Mouse (Mus musculus): ENCODE data around the gene Olfr453. TPM values are rescaled to one million over a fixed set of nuclear protein-coding genes. Genes with fewer than 3 reads are reported as not detected.
A peak's percentile ranks its signal among the peaks of the same experiment; 100 is the strongest.

Gene Olfr453
- not detected in 2 replicates for polyA plus RNA-seq (2015; fragmentation: Nextera tagmentation; extraction: Ambion mirVana)

DNA sequence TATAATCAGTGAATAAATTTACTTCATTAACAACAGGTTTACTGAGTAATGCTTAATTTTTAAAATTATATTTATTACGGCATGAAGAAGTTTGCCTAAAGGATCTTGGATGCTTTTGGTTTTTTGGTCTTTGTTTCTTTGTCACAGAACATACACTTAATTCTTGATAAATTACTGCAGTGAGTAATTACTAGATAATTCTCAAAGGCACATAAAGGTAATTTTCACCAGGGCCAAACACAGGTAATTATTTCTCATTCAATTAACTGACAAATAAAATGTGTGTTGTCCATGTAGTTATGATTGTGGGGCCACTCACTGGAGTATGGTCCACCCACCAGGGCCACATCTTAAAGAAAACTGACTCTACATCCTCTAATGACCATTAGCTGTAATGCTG is at the start of gene Olfr453:
Olfr453 (plus strand) TSS at position 301 of the 400 bp plus-strand sequence.
- Histone ChIP-seq H3K36me3 (no peaks in the 10 kb centered on the region), H3K4me1 (replicated peaks) (no peaks in the 10 kb centered on the region), H3K4me3 (replicated peaks) (no peak within 1 kb of the TSS), H3K27me3 (no peaks in the 10 kb centered on the region), H3K27ac (no peak within 1 kb of the TSS), H3K4me2 (replicated peaks) (no peak within 1 kb of the TSS), H3K9ac (replicated peaks) (no peak within 1 kb of the TSS), H3K9me3 (no peaks in the 10 kb centered on the region)
- WGBS, result 98% methylated on average over 1 of the region's 1 CpGs
- ATAC-seq, result no peak

DNA sequence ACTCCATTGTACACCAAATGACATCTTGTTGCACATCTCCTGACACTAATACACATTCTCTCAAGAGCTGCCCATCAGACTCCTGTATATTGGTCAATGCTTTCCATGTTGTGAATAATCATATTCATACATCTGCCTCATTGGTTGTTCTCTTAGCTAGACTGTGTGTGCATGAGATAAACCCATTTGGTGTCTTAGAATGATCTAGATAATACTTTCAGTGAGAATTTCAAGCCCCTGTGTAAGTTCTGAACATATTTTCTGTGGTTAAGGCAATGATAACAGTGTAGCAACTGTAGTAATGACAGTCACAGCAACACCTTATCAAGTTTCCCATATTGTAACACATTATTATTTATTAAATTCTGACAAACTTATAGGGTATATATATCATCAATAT is 49.4 kb upstream of the Olfr453 start:
- H3K27ac ChIP-seq, result no peak overlapping the region
- peaks cover 35% of the 10 kb centered on the region for H3K4me1 ChIP-seq (replicated peaks)
- no peak overlapping the region for H3K4me2 ChIP-seq (replicated peaks)
- H3K27me3 ChIP-seq, result no peaks in the 10 kb centered on the region
- H3K9me3 ChIP-seq, result no peaks in the 10 kb centered on the region
- peaks cover 29% of the 10 kb centered on the region for H3K36me3 ChIP-seq
- no peak overlapping the region for H3K4me3 ChIP-seq (replicated peaks)
- H3K9ac ChIP-seq (replicated peaks), result no peak overlapping the region
- ATAC-seq, result no peak

DNA sequence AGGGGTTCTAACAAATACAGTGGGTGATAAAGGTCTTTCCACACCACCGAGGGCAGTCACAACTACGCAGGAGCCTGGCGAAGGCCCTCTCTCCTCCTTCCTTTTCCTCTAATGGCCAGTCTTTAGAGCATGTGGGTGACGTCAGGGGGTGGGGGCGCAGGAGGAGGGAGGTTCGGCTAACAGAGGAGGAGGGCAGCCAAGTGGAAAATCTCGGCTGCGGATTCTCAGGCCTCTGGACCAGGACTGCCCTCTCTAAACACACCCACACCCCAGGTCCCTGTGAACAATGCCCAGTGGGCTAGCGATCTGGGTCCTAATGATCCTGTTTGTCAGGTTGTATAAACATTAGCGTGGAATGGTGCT is 47.0 kb upstream of the Olfr453 start:
- peak overlapping the region; percentile 76 for H3K4me2 ChIP-seq (replicated peaks)
- H3K9ac ChIP-seq (replicated peaks), result peak overlapping the region; percentile 94
- peaks cover 38% of the 10 kb centered on the region for H3K4me1 ChIP-seq (replicated peaks)
- H3K27ac ChIP-seq, result peak overlapping the region; percentile 98
- ATAC-seq, result peak; percentile 84
- no peaks in the 10 kb centered on the region for H3K9me3 ChIP-seq
- WGBS, result 0% methylated on average over 10 of the region's 10 CpGs
- H3K36me3 ChIP-seq, result peaks cover 14% of the 10 kb centered on the region
- peak overlapping the region; percentile 73 for H3K4me3 ChIP-seq (replicated peaks)
- H3K27me3 ChIP-seq, result no peaks in the 10 kb centered on the region

GRCm38 (mm10) chr6:42692517-42693190 is 46.5 kb upstream of the Olfr453 start:
- Histone ChIP-seq H3K27me3 (no peaks in the 10 kb centered on the region), H3K36me3 (peaks cover 13% of the 10 kb centered on the region), H3K4me3 (replicated peaks) (peak overlapping the region; percentile 73), H3K27ac (peak overlapping the region; percentile 98), H3K4me1 (replicated peaks) (peaks cover 38% of the 10 kb centered on the region), H3K4me2 (replicated peaks) (peak overlapping the region; percentile 76), H3K9me3 (no peaks in the 10 kb centered on the region), H3K9ac (replicated peaks) (peak overlapping the region; percentile 94)
- under 1% methylated on average over 32 of the region's 32 CpGs for WGBS
- ATAC-seq, result peak; percentile 93

GRCm38 (mm10) chr6:42709291-42710211 is 29.6 kb upstream of the Olfr453 start, which contains the start of gene Tcaf1:
TSS of gene Tcaf1 (minus strand) at chr6:42710088.
- ATAC-seq, result peak; percentile 100
- peak within 1 kb of the TSS; percentile 70 for H3K4me2 ChIP-seq (replicated peaks)
- H3K27ac ChIP-seq, result peak within 1 kb of the TSS; percentile 98
- no peaks in the 10 kb centered on the region for H3K27me3 ChIP-seq
- H3K9ac ChIP-seq (replicated peaks), result peak within 1 kb of the TSS; percentile 96
- 1% methylated on average over 28 of the region's 28 CpGs for WGBS
- H3K4me1 ChIP-seq (replicated peaks), result peaks cover 29% of the 10 kb centered on the region
- no peaks in the 10 kb centered on the region for H3K9me3 ChIP-seq
- no peaks in the 10 kb centered on the region for H3K36me3 ChIP-seq
- peak within 1 kb of the TSS; percentile 83 for H3K4me3 ChIP-seq (replicated peaks)

GRCm38 (mm10) chr6:42714668-42715067 is 24.5 kb upstream of the Olfr453 start:
- Histone ChIP-seq H3K27me3 (no peaks in the 10 kb centered on the region), H3K4me2 (replicated peaks) (no peak overlapping the region), H3K4me1 (replicated peaks) (peaks cover 7% of the 10 kb centered on the region; the same call in 1 of the 2 replicates), H3K36me3 (no peaks in the 10 kb centered on the region), H3K4me3 (replicated peaks) (no peak overlapping the region), H3K9me3 (no peaks in the 10 kb centered on the region), H3K9ac (replicated peaks) (no peak overlapping the region), H3K27ac (no peak overlapping the region)
- 72% methylated on average over 8 of the region's 8 CpGs for WGBS
- no peak for ATAC-seq

DNA sequence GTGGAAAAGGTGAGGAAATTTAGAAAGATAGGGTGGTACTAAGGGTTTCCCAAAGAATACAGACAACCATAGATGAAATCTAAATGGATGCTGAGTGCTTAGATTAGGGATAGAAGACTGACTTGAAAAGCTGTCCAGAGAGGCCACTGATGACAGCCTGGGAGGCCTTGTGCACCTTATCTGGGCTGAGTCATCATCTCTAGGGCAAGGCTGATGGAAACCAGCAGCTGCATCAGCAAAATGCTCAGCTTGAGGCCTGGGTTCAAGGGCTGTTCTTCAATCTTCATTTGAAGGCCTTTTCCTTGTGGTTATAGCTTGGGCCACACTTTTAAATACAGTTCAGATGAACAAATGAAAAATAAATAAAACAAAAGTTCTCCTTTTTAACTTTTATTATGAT is 21.2 kb upstream of the Olfr453 start:
- no peak for ATAC-seq
- H3K4me2 ChIP-seq (replicated peaks), result no peak overlapping the region
- no peaks in the 10 kb centered on the region for H3K27me3 ChIP-seq
- H3K27ac ChIP-seq, result no peak overlapping the region
- no peak overlapping the region for H3K9ac ChIP-seq (replicated peaks)
- H3K9me3 ChIP-seq, result no peaks in the 10 kb centered on the region
- no peaks in the 10 kb centered on the region for H3K36me3 ChIP-seq
- no peak overlapping the region for H3K4me3 ChIP-seq (replicated peaks)
- H3K4me1 ChIP-seq (replicated peaks), result peaks cover 5% of the 10 kb centered on the region; the same call in 1 of the 2 replicates

- ATAC-seq, result no peak
- H3K27ac ChIP-seq, result no peak overlapping the region
- no peaks in the 10 kb centered on the region for H3K27me3 ChIP-seq
- H3K9me3 ChIP-seq, result no peaks in the 10 kb centered on the region
- no peaks in the 10 kb centered on the region for H3K4me1 ChIP-seq (replicated peaks)
- 81% methylated on average over 5 of the region's 5 CpGs for WGBS
- H3K4me3 ChIP-seq (replicated peaks), result no peak overlapping the region
- H3K4me2 ChIP-seq (replicated peaks), result no peak overlapping the region
- H3K9ac ChIP-seq (replicated peaks), result no peak overlapping the region
- H3K36me3 ChIP-seq, result no peaks in the 10 kb centered on the region
Measured at GRCm38 (mm10) chr6:42742303-42742702, 3.1 kb downstream of the Olfr453 start.

GRCm38 (mm10) chr6:42747846-42748245 is 8.7 kb downstream of the Olfr453 start:
- Histone ChIP-seq H3K27ac (no peak overlapping the region), H3K4me1 (replicated peaks) (no peaks in the 10 kb centered on the region), H3K9me3 (no peaks in the 10 kb centered on the region), H3K27me3 (no peaks in the 10 kb centered on the region), H3K9ac (replicated peaks) (no peak overlapping the region), H3K36me3 (no peaks in the 10 kb centered on the region), H3K4me3 (replicated peaks) (no peak overlapping the region), H3K4me2 (replicated peaks) (no peak overlapping the region)
- no peak for ATAC-seq

GRCm38 (mm10) chr6:42756104-42756503 is 16.9 kb downstream of the Olfr453 start, which contains the start of gene Olfr38:
TSS of gene Olfr38 (plus strand) at chr6:42756404.
- ATAC-seq, result no peak
- Histone ChIP-seq H3K27ac (no peak within 1 kb of the TSS), H3K4me1 (replicated peaks) (no peaks in the 10 kb centered on the region), H3K4me2 (replicated peaks) (no peak within 1 kb of the TSS), H3K36me3 (no peaks in the 10 kb centered on the region), H3K9me3 (no peaks in the 10 kb centered on the region), H3K9ac (replicated peaks) (no peak within 1 kb of the TSS), H3K27me3 (no peaks in the 10 kb centered on the region), H3K4me3 (replicated peaks) (no peak within 1 kb of the TSS)
- 66% methylated on average over 1 of the region's 1 CpGs for WGBS

GRCm38 (mm10) chr6:42777066-42777465 is 37.9 kb downstream of the Olfr453 start:
- H3K27me3 ChIP-seq, result no peaks in the 10 kb centered on the region
- H3K4me1 ChIP-seq (replicated peaks), result no peaks in the 10 kb centered on the region
- H3K9ac ChIP-seq (replicated peaks), result no peak overlapping the region
- H3K4me2 ChIP-seq (replicated peaks), result no peak overlapping the region
- H3K36me3 ChIP-seq, result no peaks in the 10 kb centered on the region
- H3K4me3 ChIP-seq (replicated peaks), result no peak overlapping the region
- ATAC-seq, result no peak
- H3K9me3 ChIP-seq, result no peaks in the 10 kb centered on the region
- WGBS, result 91% methylated on average over 1 of the region's 1 CpGs
- no peak overlapping the region for H3K27ac ChIP-seq

DNA sequence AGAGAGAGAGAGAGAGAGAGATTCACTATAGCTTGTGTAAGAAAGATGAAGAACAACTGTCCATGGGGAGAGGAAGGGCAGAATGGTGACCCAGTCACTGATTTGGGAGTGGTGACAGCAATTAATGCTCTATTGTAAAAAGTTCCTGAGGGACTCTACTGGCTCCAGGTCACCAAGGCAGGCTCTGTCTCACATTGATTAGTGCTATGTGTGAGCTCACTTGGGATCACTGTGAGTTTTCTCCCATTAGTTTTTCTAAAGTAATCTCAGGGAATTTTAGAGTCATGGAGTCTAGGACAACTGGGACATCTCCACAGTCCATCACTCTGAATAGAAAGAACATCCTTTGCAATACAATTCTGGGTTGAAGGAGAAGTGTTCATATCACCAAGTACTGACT is 45.6 kb downstream of the Olfr453 start, which contains the start of gene Olfr452:
Olfr452 (plus strand) TSS at position 301 of the 400 bp plus-strand sequence.
- ATAC-seq, result no peak
- H3K9ac ChIP-seq (replicated peaks), result no peak within 1 kb of the TSS
- H3K4me1 ChIP-seq (replicated peaks), result no peaks in the 10 kb centered on the region
- no peaks in the 10 kb centered on the region for H3K36me3 ChIP-seq
- no peak within 1 kb of the TSS for H3K27ac ChIP-seq
- no peaks in the 10 kb centered on the region for H3K9me3 ChIP-seq
- H3K4me3 ChIP-seq (replicated peaks), result no peak within 1 kb of the TSS
- H3K27me3 ChIP-seq, result no peaks in the 10 kb centered on the region
- H3K4me2 ChIP-seq (replicated peaks), result no peak within 1 kb of the TSS

Measured in midbrain, embryonic 13.5 days (tissue).